Mouse (Mus musculus) right cerebral cortex, adult 2 months (tissue): ENCODE measurements around the gene Plekhm1.

Experiments
- DNase-seq, 2 experiments: peaks; one replicate each; pipeline ENCODE4 v3.0.0; 2021 to 2022; ENCODE audit warnings: low spot score in 2 of 2

Gene Plekhm1

DNA sequence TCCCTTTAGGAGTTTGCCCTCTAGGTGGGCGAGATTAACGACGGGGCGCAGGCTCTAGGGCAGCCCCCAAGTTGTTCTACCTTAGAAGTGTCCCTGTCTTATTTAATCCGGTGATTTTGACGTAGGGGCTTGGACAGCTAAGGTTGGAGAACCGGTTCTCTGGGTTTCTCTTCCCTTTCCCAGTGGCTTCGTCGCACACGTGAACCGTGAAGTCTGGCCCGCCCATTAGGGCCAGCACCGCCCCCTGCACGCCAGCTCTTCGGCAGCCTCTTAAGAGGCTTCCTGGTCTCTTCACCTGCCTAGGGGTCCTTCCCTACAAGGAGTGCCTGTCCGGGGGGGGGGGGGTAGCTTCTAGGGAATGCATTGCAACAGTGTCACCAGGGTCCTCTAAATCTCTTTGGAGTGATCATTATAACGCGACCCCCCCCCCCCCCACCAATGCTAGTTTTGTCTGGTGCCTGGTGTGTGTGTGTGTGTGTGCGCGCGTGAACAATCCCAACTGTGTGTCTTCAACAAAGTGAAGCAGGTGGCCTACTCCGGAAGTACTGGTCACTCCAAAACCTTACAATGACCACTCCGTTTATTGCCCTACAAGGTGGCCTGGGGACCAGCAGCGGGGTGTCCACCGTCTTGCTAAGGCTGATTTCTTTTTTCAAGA lies 51.0 kb downstream of the Plekhm1 start:
- DNase-seq = no peak

DNA sequence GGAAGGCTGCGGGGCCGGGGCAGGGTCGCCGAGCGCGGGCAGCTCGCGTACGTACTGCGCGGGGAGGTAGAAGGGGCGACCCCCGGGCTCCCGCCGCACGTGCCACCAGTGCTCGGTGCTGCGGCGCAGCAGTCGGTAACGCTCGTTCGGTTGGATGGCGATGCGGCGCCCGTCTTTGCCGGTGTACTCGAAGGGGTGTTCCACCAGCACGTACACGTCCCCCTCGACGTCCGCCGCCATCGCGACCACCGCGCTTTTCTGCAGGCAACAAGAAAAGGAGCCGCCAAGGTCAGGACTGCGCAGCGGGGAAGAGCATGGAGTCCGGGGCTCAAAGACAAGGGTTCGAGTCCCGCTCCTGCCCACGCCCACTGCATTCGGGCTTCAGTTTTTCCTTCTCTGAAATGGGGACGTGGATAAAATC lies 51.8 kb downstream of the Plekhm1 start:
- DNase-seq = no peak

DNA sequence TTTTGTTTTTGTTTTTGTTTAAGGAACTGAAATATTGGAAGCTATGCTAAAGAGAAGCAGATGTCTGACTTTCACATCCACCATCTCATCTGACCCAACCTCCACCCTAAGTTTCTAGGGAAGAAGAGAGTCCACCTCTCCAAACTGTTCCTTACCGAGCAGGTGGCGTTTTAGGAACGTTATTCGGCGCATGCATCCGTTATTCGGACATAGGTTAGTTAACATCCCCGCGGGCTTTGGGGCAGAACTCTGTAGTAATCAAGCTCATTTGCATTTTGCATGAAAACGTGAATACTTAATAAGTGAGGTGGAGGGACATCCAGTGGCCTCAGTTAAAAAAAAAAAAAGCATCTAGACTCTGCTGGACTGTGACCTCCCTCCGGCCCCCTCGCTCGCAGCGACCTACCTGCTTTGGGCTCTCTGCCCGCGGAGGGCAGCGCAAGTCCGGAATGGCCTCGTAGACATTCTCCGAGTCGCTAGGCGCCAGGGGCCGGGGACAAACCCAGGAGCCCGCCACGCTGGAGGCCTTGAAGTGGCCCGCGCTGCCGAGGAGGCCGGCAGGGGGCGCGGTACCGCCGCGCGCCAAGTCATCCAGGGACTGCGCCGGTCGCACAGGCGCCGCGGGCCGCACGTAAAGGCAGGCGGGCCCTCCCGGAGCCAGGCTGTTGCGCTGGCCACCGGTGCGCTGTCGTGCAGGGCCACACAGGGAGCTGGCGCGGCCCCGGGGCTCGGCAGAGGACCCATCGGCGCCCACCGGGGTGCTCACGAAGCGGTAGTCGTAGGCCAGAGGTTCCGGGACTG lies 52.4 kb downstream of the Plekhm1 start:
- peak; percentile 79 to 81 for DNase-seq

DNA sequence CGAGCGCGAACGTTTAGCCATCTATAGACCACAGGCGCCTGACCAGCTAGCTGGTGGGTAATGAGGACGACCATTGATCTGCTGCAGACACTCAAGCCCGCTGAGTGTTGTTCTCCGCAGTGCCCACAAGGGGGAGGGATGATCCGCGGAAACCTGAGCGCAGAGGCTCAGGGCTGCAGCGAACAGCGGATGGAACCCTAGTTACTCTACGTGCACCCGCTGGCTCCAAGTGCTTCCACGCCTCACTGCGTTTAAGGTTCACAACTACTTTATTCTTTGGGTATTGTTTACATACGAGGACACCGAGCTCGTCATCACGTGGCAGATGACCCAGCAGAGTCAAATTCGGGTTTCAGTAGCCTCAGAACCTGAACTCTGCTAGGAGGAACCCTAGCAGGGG lies 53.4 kb downstream of the Plekhm1 start:
- DNase-seq = peak; percentile 67 to 72

DNA sequence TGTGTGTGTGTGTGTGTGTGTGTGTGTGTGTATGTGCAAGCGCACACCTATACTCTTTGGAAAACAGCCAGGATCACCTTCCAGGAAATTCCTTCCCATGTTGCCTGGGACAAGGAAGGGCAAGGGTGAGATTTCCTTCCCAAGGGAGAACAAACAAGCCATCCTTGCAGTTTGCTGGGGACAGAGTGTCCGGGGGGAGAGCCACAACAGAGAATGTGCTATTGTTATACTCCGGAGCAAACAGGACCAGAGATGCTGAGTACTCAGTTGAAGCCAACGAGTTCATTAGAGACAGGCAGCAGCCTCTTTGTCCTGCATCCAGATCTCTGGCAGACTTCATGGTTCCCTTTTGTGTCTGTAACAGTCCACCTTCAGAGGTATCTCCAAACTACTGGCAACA lies 54.2 kb downstream of the Plekhm1 start:
- DNase-seq = no peak

DNA sequence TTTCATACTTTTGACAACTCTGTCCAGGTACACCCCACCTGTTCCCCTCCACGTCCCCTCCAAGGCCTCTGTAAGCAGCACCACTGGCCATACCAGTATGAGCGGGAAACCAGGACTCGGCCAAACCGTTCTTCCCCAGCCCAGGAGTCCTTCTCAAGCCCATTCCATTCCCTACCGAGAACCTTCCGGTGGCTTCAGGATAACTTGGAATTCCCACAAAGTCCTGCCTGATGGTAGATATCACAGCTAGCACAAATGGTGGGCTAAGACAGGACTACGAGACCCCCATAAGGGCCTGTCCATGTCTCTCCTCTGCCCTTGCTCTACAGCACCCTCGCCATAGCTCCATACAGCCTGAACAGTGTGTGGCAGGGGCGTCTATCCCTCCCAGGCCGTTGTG lies 54.8 kb downstream of the Plekhm1 start:
- DNase-seq = no peak

DNA sequence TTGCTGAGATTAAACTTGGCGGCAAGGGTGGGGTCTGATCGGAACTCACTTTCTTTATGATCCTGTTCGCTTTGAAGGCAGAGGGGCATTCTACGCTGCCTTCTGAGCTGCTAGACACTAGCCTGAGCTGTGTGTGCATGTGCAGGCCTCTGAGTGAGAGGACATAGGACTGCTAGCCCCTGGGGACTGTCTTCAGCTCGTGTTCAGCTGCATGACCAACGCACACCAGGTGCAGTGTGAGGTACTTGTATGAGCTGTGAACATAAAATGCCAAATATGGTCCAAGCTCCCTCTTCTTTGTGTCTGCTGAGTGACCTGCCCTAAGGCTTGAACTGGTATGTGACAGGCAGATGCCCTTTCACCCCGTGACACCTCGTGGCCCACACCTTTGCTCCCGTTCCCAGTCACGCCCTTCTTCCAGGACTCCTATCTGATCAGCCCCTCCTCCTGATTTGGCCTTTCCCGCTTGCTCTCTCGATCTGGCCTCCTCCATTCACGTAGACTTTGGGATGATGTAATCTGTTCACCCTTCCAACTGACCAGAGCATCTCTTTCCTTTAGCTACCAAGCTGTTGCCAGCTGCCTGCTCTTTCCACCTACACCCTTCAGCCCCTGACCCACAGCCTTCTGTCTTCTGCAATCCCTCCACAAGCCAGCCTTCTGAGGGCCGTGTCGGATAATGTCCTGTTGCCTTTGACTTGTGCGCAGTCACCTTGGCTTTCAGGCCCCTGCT lies 55.4 kb downstream of the Plekhm1 start:
- DNase-seq = no peak

DNA sequence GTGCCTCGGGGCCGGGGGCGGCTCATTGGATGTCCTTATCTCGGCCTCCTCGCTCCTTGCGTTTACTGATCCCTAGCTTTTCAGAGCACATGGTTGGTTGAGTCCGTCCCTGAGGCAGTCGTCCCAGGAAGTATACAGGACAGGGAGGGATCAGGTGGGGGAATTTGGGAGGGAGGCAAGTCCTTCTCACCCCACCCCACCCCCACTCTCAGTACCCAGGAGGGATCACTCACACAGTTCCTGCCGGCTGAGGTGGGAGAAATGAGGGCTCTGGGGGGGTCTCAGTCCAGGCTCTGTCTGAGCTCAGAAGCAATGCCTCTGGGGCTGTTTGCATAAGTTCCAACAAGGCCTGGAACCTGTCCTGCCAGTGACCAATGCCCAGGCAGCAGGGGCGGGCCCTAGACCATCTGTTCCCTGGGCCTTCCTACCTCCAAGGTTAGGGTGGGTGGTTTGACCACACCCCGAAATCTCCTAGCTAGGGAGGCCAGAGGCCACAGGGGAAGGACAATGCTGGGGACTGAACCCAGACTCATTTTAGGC lies 56.4 kb downstream of the Plekhm1 start:
- DNase-seq = no peak

DNA sequence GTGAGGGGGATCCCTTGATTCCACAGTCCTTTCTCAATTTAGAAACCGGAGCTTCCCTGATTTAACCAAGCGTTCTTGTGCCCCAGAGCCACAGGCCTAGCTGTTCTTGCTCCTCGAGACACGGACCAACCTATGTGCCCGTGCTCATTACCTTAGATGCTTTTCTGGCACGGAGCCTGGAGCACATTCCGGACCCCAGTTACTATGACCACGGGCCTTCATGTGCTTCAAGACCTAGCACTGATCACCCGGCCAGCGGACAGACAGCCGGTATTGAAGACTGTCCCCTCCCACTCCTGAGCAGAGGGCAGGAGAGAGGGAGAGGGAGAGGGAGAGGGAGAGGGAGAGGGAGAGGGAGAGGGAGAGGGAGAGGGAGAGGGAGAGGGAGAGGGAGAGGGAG lies 57.2 kb downstream of the Plekhm1 start:
- DNase-seq = no peak

DNA sequence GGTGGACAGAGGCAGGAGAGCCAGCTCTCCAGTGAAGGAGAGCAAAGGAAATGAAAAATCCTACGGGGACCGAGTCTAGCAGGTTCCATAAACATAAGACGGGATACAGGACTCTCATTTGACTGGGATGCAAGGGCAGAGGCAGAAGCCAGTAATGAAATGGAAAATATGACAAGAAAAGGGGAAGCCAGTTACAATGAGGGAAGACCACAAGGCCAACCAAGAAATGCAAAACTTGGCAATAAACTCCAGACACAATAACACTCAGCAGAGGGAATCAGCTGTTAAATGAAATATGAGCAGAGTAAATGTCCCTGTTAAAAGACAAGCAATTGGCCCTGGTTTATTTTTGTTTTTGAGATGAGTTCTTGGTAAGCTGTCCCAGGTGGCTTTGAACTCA lies 58.5 kb downstream of the Plekhm1 start:
- no peak for DNase-seq

DNA sequence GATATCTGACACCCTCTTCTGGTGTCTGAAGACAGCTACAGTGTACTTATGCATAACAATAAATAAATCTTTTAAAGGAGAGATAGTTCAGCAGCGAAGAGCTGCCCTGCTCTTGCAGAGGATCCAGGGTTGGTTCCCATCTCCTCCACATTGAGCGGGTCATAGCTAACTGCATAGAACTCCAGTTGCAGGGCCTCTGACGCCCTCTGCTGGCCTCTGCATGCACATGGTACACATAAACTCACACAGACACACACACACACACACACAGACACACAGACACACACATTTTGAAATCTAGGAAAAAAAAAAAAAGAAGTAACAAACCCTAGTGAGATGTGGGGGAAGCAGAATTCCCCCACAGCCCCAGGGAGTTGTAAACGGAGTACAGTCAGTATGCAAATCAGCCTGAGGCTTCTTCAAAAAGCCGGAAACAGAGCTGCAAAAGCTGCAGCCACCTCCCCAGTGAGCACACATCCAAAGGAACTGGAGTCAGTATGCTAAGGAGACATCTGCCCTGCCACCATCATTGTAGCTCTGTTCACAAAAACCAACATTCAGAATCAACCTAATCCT lies 60.2 kb downstream of the Plekhm1 start:
- no peak for DNase-seq

DNA sequence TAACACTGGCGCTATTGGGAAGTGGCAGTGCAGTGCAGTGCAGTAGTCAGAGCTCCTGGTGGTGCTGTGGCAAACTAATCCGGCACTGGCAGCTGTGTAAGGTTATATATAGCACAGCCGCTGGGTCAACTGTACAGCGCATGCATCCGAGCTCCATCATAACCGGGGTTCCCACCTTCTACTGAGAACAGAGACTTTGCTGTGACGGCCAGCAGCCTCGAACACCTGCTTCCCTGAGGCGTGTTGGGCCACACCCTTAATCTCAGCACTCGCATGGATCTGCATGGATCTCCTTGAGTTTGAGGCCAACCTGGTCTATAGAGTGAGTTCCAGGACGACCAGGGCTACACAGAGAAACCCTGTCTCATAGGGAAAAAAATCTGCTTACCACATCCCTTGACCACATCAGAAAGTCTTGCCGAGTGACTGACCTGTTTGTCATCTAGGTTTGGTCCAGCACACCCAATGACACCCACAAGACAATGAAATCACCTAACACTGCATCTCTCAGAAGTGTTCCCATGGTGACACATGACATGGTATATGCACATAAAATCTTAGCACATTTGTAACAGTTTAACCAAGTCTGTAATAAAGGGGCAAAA lies 61.7 kb downstream of the Plekhm1 start:
- no peak for DNase-seq

DNA sequence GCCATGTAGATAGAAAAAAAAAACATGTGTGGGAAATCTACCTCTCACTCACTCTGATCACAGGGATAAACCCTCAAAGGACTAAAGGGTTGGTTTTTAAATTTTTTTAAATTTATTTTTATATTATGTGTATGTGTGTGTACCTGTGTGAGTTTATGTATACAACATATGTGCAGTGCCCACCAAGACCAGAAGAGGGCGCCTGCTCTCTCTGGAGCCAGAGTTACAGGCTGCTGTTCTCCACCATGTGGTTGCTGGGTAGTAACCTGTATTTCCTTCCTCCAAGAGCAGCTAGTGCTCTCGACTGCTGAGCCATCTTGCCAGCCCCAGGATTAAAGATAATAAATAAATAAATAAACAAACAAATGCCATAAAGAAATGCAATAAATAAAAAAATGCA lies 62.8 kb downstream of the Plekhm1 start:
- no peak for DNase-seq

DNA sequence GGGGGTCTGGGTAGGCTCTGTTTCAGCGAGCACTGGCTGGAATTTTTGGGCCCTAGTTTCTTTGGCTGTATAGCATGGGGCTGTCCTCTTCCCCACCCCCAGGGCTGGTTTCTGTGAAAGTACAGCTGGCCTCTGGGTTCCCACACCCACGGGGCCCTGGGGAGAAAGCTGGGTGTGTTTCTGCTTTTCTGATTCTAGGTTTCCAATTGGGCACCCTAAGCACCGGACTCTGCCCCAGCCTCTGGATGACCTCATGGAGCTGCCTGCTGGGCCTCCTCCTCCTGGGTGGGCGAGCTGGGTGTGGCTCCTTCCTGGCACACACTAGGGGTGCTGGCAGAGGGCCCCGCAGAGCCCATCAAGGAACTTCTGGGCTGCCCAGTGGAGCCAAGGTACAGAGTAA lies 65.8 kb downstream of the Plekhm1 start:
- DNase-seq = no peak

DNA sequence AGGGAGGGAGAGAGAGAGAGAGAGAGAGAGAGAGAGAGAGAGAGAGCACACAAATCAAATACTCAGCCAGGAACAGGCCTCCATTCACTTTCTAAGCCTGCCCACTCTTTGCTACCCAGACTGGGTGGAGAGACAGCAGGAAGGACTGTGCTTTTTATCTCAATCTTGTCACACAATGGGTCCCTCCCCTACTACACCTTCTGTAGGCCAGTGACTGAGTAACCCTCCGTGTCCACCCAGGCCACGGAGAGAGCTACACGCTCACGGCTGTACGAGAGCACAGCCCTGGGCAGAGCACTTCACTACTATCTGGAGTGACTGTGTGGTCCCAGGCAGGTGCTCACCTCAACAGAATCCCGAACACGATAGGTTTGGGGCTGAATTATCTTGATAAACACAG lies 66.3 kb downstream of the Plekhm1 start:
- DNase-seq = no peak

DNA sequence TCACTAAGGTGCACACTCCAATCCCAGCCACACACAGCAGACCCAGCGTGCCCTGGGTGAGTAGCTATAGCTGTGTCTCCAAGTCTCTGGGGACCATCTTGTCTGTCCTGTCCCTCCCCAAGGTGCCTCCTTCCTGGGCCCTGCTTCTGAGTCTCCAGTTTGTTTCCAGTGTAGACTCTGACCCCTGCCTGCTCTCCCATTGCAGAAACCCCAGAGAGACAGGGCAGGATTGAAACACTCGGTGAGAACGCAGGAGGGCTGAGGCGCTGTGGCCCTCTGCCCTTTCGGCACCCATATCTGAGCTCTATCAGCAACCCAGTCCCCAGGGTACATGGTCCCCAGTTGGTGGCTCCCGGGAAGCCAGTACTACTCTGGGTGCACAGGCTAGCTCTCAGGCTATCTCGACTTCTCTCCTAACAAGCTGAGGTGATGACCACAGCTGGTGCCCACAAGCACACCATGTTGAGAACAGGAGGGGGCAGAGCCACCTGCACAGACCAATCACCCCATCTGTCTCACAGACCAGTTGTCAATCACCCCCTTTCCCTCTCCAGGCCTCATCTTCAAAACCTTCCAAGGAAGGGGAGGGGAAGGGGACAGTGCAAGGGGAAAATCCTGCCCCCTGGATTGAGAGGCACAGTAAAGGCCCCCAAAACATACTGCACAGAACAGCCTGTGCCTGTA lies 66.9 kb downstream of the Plekhm1 start:
- DNase-seq = no peak

DNA sequence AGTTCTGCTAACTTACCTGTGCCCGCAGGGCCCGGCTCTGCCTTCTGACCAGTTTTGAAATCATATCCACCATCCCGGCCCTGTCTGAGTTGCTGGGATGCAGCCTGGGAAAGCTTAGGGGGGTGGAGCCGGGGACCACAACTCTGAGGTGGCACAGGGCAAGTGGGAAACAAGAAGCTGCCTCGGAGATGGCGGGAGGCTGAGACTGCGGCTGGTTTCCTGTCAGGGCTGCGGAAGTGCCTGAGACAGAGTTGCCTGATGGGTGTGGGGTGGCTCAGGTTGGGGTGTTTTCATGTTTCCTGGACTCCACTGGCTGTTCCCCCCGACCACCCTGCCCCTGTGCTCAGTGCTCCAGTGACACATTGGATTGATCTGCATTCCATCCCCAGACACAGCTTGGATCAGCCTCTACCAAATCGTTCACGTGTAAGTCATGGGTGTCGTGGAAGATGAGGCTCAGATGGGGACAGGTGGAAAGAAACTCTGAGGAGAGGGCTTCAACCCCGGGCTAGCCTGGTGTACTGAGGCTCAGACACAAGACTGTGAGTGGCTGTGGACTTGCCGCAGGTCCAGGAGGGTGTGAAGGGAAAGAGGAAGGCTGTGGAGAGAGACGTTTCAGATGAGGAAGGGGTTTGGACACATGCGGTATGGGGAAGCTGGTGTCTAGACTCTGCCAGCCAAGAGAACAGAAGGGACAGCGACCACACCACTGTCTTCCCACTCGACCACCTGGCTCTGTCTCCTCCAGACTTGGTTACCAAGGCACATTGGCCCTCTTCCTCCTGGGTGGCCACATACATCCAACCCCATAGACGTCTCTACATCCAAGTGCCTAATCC lies 67.8 kb downstream of the Plekhm1 start:
- no peak for DNase-seq

DNA sequence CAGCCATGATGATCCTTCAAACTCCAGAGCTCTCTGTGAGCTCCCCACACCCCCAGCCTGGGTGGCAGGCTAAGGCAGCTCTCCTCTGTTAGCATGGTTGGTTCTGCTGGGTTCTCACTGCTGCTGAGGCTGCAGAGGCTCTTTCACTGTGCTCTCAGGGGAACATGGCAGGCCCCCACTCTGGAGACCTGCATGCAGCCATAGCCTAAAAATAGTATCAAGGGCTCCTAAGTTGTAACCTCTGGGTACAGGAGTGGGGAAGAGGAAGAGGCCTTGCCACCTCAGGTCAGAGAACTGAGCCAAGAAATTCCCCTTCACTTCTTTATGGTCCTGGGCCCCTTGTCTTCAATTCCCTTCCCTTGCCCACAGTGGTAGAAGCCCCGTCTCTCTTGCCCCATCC lies 68.6 kb downstream of the Plekhm1 start:
- DNase-seq = no peak

DNA sequence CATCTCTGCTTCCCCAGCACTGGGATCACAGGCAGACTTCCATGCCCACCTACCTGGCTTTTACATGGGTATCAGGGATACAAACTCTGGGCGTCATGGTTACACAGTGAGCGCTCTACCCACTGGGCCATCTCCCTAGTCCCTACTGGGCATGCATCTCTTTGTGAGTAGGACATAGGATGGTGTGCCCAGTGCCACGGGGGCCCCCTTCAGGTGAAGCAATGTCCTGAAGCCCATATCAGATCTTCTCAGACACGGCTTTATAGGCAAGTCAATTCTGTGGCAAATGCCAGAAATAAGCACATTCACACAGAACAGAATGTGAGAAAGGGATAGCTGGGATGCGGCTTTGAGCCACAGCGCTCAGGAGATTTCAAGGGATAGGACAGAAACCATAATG lies 69.4 kb downstream of the Plekhm1 start:
- no peak for DNase-seq

DNA sequence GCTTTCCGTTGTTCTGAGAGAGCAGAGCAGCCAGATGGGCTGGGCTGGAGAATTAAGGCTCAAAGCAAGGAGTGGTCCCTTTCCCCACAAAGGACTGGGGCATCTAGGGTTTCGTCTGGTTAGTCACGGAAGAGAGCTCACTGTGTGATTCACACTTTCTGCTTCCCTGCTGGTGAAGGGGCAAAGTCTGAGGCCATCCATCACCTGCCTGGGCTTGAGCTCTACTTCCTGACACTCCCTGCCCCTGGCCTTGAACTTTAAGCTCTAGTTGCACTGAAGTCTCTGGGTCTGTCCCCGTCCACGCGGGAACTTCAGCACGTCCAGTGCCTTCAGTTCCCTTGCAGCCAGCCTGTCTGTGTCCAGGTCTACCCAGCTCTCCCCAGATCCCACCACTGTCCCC lies 71.8 kb downstream of the Plekhm1 start:
- DNase-seq = no peak
